Mouse (Mus musculus): ENCODE measurements around the gene Spock1. TPM values are rescaled to one million over a fixed set of nuclear protein-coding genes. Genes with fewer than 3 reads are reported as not detected.

The Spock1 gene
- polyA plus RNA-seq, 1 experiment = 0.23 TPM

GRCm38 (mm10) chr13:57806816-57807215 lies 101.3 kb downstream of the Spock1 start:
- H3K4me3 ChIP-seq (ENCODE audit: low read depth, low read length) = no peak overlapping the region
- TF ChIP-seq POLR2A (IDR thresholded peaks at IDR 0.05; ENCODE audit: low read depth, low read length) (no peak), CTCF (IDR thresholded peaks at IDR 0.05; ENCODE audit: extremely low read depth, insufficient read length, insufficient replicate concordance, low read depth, low read length) (no peak)
- 48% methylated on average over 3 of the region's 3 CpGs for WGBS
- no peaks in the 10 kb centered on the region for H3K27me3 ChIP-seq (ENCODE audit: control insufficient read depth, insufficient read depth, low read length)
- no peak overlapping the region for H3K27ac ChIP-seq (ENCODE audit: insufficient read depth, low read depth, low read length)
- no peaks in the 10 kb centered on the region for H3K36me3 ChIP-seq (ENCODE audit: control insufficient read depth, insufficient read depth, low read length)
- no peaks in the 10 kb centered on the region for H3K4me1 ChIP-seq (ENCODE audit: control insufficient read depth, insufficient read depth, insufficient read length, low read length)

- TF ChIP-seq POLR2A (IDR thresholded peaks at IDR 0.05; ENCODE audit: low read depth, low read length) = no peak
- TF ChIP-seq CTCF (IDR thresholded peaks at IDR 0.05; ENCODE audit: extremely low read depth, insufficient read length, insufficient replicate concordance, low read depth, low read length) = no peak
- Histone ChIP-seq H3K27me3 (ENCODE audit: control insufficient read depth, insufficient read depth, low read length) (no peaks in the 10 kb centered on the region), H3K4me3 (ENCODE audit: low read depth, low read length) (no peak overlapping the region), H3K4me1 (ENCODE audit: control insufficient read depth, insufficient read depth, insufficient read length, low read length) (no peaks in the 10 kb centered on the region), H3K27ac (ENCODE audit: insufficient read depth, low read depth, low read length) (no peak overlapping the region), H3K36me3 (ENCODE audit: control insufficient read depth, insufficient read depth, low read length) (no peaks in the 10 kb centered on the region)
- WGBS = 81% methylated on average over 6 of the region's 6 CpGs
These were observed 101.8 kb downstream of the Spock1 start for GRCm38 (mm10) chr13:57806301-57806700.

- Histone ChIP-seq H3K27ac (ENCODE audit: insufficient read depth, low read depth, low read length) (no peak overlapping the region), H3K4me3 (ENCODE audit: low read depth, low read length) (no peak overlapping the region), H3K4me1 (ENCODE audit: control insufficient read depth, insufficient read depth, insufficient read length, low read length) (no peaks in the 10 kb centered on the region), H3K27me3 (ENCODE audit: control insufficient read depth, insufficient read depth, low read length) (no peaks in the 10 kb centered on the region), H3K36me3 (ENCODE audit: control insufficient read depth, insufficient read depth, low read length) (no peaks in the 10 kb centered on the region)
- 82% methylated on average over 2 of the region's 2 CpGs for WGBS
- TF ChIP-seq POLR2A (IDR thresholded peaks at IDR 0.05; ENCODE audit: low read depth, low read length) (no peak), CTCF (IDR thresholded peaks at IDR 0.05; ENCODE audit: extremely low read depth, insufficient read length, insufficient replicate concordance, low read depth, low read length) (no peak)
These were observed 109.5 kb downstream of the Spock1 start for GRCm38 (mm10) chr13:57798633-57799032.

GRCm38 (mm10) chr13:57796951-57797692 lies 111.0 kb downstream of the Spock1 start:
- H3K27ac ChIP-seq (ENCODE audit: insufficient read depth, low read depth, low read length) = no peak overlapping the region
- H3K4me3 ChIP-seq (ENCODE audit: low read depth, low read length) = no peak overlapping the region
- H3K36me3 ChIP-seq (ENCODE audit: control insufficient read depth, insufficient read depth, low read length) = no peaks in the 10 kb centered on the region
- no peaks in the 10 kb centered on the region for H3K27me3 ChIP-seq (ENCODE audit: control insufficient read depth, insufficient read depth, low read length)
- no peaks in the 10 kb centered on the region for H3K4me1 ChIP-seq (ENCODE audit: control insufficient read depth, insufficient read depth, insufficient read length, low read length)
- TF ChIP-seq POLR2A (IDR thresholded peaks at IDR 0.05; ENCODE audit: low read depth, low read length) (no peak), CTCF (IDR thresholded peaks at IDR 0.05; ENCODE audit: extremely low read depth, insufficient read length, insufficient replicate concordance, low read depth, low read length) (no peak)
- WGBS = 80% methylated on average over 10 of the region's 10 CpGs

GRCm38 (mm10) chr13:57793643-57794240 lies 114.4 kb downstream of the Spock1 start:
- WGBS = 72% methylated on average over 12 of the region's 12 CpGs
- Histone ChIP-seq H3K36me3 (ENCODE audit: control insufficient read depth, insufficient read depth, low read length) (no peaks in the 10 kb centered on the region), H3K4me1 (ENCODE audit: control insufficient read depth, insufficient read depth, insufficient read length, low read length) (no peaks in the 10 kb centered on the region), H3K27me3 (ENCODE audit: control insufficient read depth, insufficient read depth, low read length) (no peaks in the 10 kb centered on the region), H3K4me3 (ENCODE audit: low read depth, low read length) (no peak overlapping the region), H3K27ac (ENCODE audit: insufficient read depth, low read depth, low read length) (no peak overlapping the region)
- TF ChIP-seq CTCF (IDR thresholded peaks at IDR 0.05; ENCODE audit: extremely low read depth, insufficient read length, insufficient replicate concordance, low read depth, low read length) = no peak
- TF ChIP-seq POLR2A (IDR thresholded peaks at IDR 0.05; ENCODE audit: low read depth, low read length) = no peak

- Histone ChIP-seq H3K27me3 (ENCODE audit: control insufficient read depth, insufficient read depth, low read length) (no peaks in the 10 kb centered on the region), H3K27ac (ENCODE audit: insufficient read depth, low read depth, low read length) (no peak overlapping the region), H3K36me3 (ENCODE audit: control insufficient read depth, insufficient read depth, low read length) (no peaks in the 10 kb centered on the region), H3K4me1 (ENCODE audit: control insufficient read depth, insufficient read depth, insufficient read length, low read length) (no peaks in the 10 kb centered on the region), H3K4me3 (ENCODE audit: low read depth, low read length) (no peak overlapping the region)
- no peak for TF ChIP-seq POLR2A (IDR thresholded peaks at IDR 0.05; ENCODE audit: low read depth, low read length)
- TF ChIP-seq CTCF (IDR thresholded peaks at IDR 0.05; ENCODE audit: extremely low read depth, insufficient read length, insufficient replicate concordance, low read depth, low read length) = no peak
- 55% methylated on average over 5 of the region's 5 CpGs for WGBS
These were observed 118.3 kb downstream of the Spock1 start for GRCm38 (mm10) chr13:57789796-57790195.

- Histone ChIP-seq H3K27me3 (ENCODE audit: control insufficient read depth, insufficient read depth, low read length) (no peaks in the 10 kb centered on the region), H3K27ac (ENCODE audit: insufficient read depth, low read depth, low read length) (no peak overlapping the region), H3K4me3 (ENCODE audit: low read depth, low read length) (no peak overlapping the region), H3K4me1 (ENCODE audit: control insufficient read depth, insufficient read depth, insufficient read length, low read length) (no peaks in the 10 kb centered on the region), H3K36me3 (ENCODE audit: control insufficient read depth, insufficient read depth, low read length) (no peaks in the 10 kb centered on the region)
- no peak for TF ChIP-seq CTCF (IDR thresholded peaks at IDR 0.05; ENCODE audit: extremely low read depth, insufficient read length, insufficient replicate concordance, low read depth, low read length)
- no peak for TF ChIP-seq POLR2A (IDR thresholded peaks at IDR 0.05; ENCODE audit: low read depth, low read length)
- WGBS = 89% methylated on average over 4 of the region's 4 CpGs
These were observed 119.8 kb downstream of the Spock1 start for GRCm38 (mm10) chr13:57788299-57788698.

All from small intestine, adult 2 months (tissue).